Mouse (Mus musculus) G1E-ER4 (cell line): ENCODE data around the gene Slc22a12. TPM values are rescaled to one million over a fixed set of nuclear protein-coding genes. Genes with fewer than 3 reads are reported as not detected.

Experiments
- GATA1 ChIP-seq: IDR thresholded peaks from one replicate; pipeline ENCODE4 v1.8.0; 2012; ENCODE audit warnings: low read length, inconsistent platforms
- polyA plus RNA-seq: library from polyadenylated mRNA; stranded (reverse); fragments of >175 nt; gene quantifications from 2 replicates; pipeline ENCODE4 v1.2.3, GENCODE M21; 2012

Slc22a12 gene
- polyA plus RNA-seq, 1 experiment: not detected

DNA sequence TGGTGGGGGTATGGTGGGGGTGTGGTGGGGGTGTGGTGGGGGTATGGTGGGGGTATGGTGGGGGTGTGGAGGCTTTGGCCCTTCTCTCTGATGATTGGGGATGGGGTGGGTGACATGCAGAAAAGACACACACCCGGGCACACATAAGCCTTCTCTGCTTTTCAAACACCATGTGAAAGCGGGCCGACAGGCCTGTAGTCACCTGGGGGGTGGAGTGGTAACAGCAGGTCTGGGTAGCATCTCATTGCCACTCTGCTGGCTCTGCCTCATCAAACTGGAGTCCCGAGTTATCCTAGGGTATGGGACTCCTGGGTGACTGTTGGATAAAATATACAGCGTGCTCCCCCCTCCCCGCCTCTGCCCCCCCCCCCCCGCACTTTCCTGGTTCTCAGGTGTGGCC lies 48.8 kb downstream of the Slc22a12 start:
- TF ChIP-seq GATA1: no peak

DNA sequence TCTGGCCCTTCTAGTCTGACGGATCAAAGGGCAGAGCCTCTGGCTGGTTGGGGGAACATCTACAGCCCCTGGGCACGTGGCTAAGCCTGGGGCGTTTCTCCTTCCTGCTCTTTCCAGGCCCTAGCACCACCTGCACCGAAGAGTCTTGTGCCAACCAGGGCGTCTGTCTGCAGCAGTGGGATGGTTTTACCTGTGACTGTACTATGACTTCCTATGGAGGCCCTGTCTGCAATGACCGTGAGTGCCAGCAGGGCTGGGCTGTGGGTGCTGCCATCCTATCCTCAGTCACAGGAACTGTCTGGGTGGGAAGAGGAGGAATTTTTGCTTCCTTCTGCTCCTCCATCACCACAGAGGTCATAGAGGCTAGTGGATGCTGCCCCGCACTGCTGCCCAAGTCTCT lies 49.6 kb downstream of the Slc22a12 start:
- TF ChIP-seq GATA1: no peak

DNA sequence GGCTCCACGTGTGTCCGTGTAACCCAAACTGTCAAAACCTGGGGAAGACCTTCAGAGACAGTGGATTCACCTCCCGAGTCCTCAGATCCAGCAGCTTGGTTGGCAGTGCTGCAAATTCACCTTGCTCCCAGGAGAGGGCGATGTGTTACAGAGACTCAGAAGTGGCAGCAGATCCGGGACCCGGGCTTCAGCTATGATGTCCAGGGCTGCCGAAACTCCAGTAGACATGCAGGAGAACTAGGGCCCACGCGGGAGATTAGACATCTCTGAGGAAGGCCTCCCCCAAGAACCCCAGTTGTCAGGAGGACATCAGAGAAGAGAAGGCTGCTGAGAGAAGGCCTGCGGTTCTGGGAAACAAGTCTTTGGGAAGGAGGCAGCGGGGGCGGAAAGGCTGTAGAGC lies 50.7 kb downstream of the Slc22a12 start:
- TF ChIP-seq GATA1: no peak

DNA sequence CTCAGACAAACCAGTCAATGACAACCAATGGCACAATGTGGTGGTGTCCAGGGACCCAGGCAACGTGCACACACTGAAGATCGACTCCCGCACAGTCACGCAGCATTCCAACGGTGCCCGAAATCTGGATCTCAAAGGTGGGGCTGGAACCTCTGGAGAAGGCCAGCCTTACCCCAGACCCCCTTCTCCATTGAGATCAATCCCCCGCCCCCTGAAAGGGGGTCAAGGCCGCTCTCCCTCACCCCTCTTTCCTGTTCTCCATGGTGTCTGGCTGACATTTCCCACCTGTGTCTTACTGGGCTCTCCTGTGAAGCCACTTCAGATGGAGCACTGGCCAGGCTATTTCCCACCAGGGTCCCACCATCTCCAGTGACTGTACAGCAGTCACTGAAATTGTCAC lies 51.3 kb downstream of the Slc22a12 start:
- no peak for TF ChIP-seq GATA1

DNA sequence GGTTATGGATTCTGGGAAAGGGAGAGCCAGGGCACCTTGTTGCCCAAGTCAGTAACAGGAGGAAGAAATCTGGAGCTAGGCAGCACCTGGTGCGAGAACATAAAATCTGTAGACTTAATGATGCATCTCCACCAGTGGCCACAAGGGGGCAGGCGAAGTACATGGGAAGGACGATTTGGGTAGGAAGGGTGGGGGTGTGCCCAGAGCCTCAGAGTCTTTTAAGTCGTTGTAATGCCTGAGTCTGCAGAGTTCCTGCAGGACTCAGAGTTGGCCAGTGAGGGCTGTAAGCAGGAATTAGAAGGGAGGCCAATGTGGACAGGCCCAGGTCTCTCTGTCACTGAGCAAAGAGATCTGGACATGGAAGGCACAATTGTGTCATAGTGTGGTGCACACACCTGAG lies 53.8 kb downstream of the Slc22a12 start:
- TF ChIP-seq GATA1: no peak

Other genes starting within 250 kb of the Slc22a12 start
- 10.8 and 12.9 TPM in 2 replicates for gene Cdc42bpg, start 236.6 kb downstream of the Slc22a12 start, polyA plus RNA-seq
- 158 and 188 TPM in 2 replicates for gene Men1, start 208.1 kb downstream of the Slc22a12 start, polyA plus RNA-seq
- 24.6 and 36.1 TPM in 2 replicates for gene Map4k2, start 201.9 kb downstream of the Slc22a12 start, polyA plus RNA-seq
- gene Sf1, start 179.3 kb downstream of the Slc22a12 start, polyA plus RNA-seq: 2,071 and 2,221 TPM in 2 replicates
- gene Pygm, start 158.6 kb downstream of the Slc22a12 start, polyA plus RNA-seq: 0.43 and 1.0 TPM in 2 replicates
- 21.2 and 28.0 TPM in 2 replicates for gene Rasgrp2, start 143.7 kb downstream of the Slc22a12 start, polyA plus RNA-seq
- gene Nrxn2, start 124.3 kb downstream of the Slc22a12 start, polyA plus RNA-seq: 0.05 and 0.17 TPM in 2 replicates